Mouse (Mus musculus): ENCODE results near the gene Sgpp2.
A peak's percentile ranks its signal among the peaks of the same experiment; 100 is the strongest.

Gene Sgpp2

GRCm38 (mm10) chr1:78448091-78448490, 137.9 kb downstream of the Sgpp2 start:
- DNase-seq (ENCODE audit: low spot score in 2 of 2) = no peak

- no peak for DNase-seq (ENCODE audit: low spot score in 2 of 2)
Measured at GRCm38 (mm10) chr1:78451070-78451854, 141.1 kb downstream of the Sgpp2 start.

GRCm38 (mm10) chr1:78452544-78452943, 142.4 kb downstream of the Sgpp2 start:
- DNase-seq (ENCODE audit: low spot score in 2 of 2) = no peak

GRCm38 (mm10) chr1:78453886-78454285, 143.7 kb downstream of the Sgpp2 start:
- no peak for DNase-seq (ENCODE audit: low spot score in 2 of 2)

- DNase-seq (ENCODE audit: low spot score in 2 of 2) = peak; percentile 12 to 45
Measured at GRCm38 (mm10) chr1:78454659-78455058, 144.5 kb downstream of the Sgpp2 start.

Measured in frontal cortex, postnatal 14 days (tissue).